Mouse (Mus musculus): ENCODE data around the gene Aunip. TPM values are rescaled to one million over a fixed set of nuclear protein-coding genes. Genes with fewer than 3 reads are reported as not detected.

The Aunip gene
- polyA plus RNA-seq, 1 experiment from 2014 or later, result 7.8 TPM

GRCm38 (mm10) chr4:134503686-134504357 lies 7.0 kb upstream of the Aunip start:
- WGBS, result 81% methylated on average over 4 of the region's 4 CpGs
- ATAC-seq (replicated peaks; ENCODE audit: low FRiP score, low TSS enrichment, low read depth) (no peak), DNase-seq (ENCODE audit: low spot score) (no peak)
- H3K9ac ChIP-seq (ENCODE audit: low read length), result no peak overlapping the region
- no peaks in the 10 kb centered on the region for H3K27me3 ChIP-seq (replicated peaks; ENCODE audit: control insufficient read depth, insufficient read depth, low read length)
- no peaks in the 10 kb centered on the region for H3K36me3 ChIP-seq (ENCODE audit: control insufficient read depth, insufficient read depth, low read length)
- no peak overlapping the region for H3K4me2 ChIP-seq (ENCODE audit: low read length)
- H3K4me3 ChIP-seq (ENCODE audit: low read depth, low read length), result no peak overlapping the region
- H3K4me1 ChIP-seq (replicated peaks; ENCODE audit: control insufficient read depth, insufficient read depth, low read length), result no peaks in the 10 kb centered on the region
- H3K27ac ChIP-seq (ENCODE audit: low read depth), result no peak overlapping the region
- no peaks in the 10 kb centered on the region for H3K9me3 ChIP-seq (ENCODE audit: control insufficient read depth, low read length)

- Histone ChIP-seq H3K4me2 (ENCODE audit: low read length) (no peak overlapping the region), H3K4me3 (ENCODE audit: low read depth, low read length) (no peak overlapping the region), H3K27ac (ENCODE audit: low read depth) (no peak overlapping the region), H3K4me1 (replicated peaks; ENCODE audit: control insufficient read depth, insufficient read depth, low read length) (no peaks in the 10 kb centered on the region), H3K9me3 (ENCODE audit: control insufficient read depth, low read length) (no peaks in the 10 kb centered on the region), H3K36me3 (ENCODE audit: control insufficient read depth, insufficient read depth, low read length) (no peaks in the 10 kb centered on the region), H3K9ac (ENCODE audit: low read length) (no peak overlapping the region), H3K27me3 (replicated peaks; ENCODE audit: control insufficient read depth, insufficient read depth, low read length) (no peaks in the 10 kb centered on the region)
- DNase-seq (ENCODE audit: low spot score) (no peak), ATAC-seq (replicated peaks; ENCODE audit: low FRiP score, low TSS enrichment, low read depth) (no peak)
- 92% methylated on average over 4 of the region's 4 CpGs for WGBS
These were observed 5.5 kb upstream of the Aunip start for GRCm38 (mm10) chr4:134505303-134505789.

- ATAC-seq (replicated peaks; ENCODE audit: low FRiP score, low TSS enrichment, low read depth) (no peak), DNase-seq (ENCODE audit: low spot score) (no peak)
- H3K4me1 ChIP-seq (replicated peaks; ENCODE audit: control insufficient read depth, insufficient read depth, low read length), result no peaks in the 10 kb centered on the region
- no peaks in the 10 kb centered on the region for H3K27me3 ChIP-seq (replicated peaks; ENCODE audit: control insufficient read depth, insufficient read depth, low read length)
- WGBS, result 87% methylated on average over 3 of the region's 4 CpGs
- H3K36me3 ChIP-seq (ENCODE audit: control insufficient read depth, insufficient read depth, low read length), result no peaks in the 10 kb centered on the region
- no peak overlapping the region for H3K9ac ChIP-seq (ENCODE audit: low read length)
- no peak overlapping the region for H3K4me3 ChIP-seq (ENCODE audit: low read depth, low read length)
- no peaks in the 10 kb centered on the region for H3K9me3 ChIP-seq (ENCODE audit: control insufficient read depth, low read length)
- no peak overlapping the region for H3K27ac ChIP-seq (ENCODE audit: low read depth)
- H3K4me2 ChIP-seq (ENCODE audit: low read length), result no peak overlapping the region
These were observed 4.7 kb upstream of the Aunip start for GRCm38 (mm10) chr4:134505966-134506594.

GRCm38 (mm10) chr4:134506713-134507112 lies 4.1 kb upstream of the Aunip start:
- no peak overlapping the region for H3K4me2 ChIP-seq (ENCODE audit: low read length)
- WGBS, result 86% methylated on average over 19 of the region's 19 CpGs
- no peak for DNase-seq (ENCODE audit: low spot score)
- no peaks in the 10 kb centered on the region for H3K9me3 ChIP-seq (ENCODE audit: control insufficient read depth, low read length)
- no peak overlapping the region for H3K4me3 ChIP-seq (ENCODE audit: low read depth, low read length)
- ATAC-seq (replicated peaks; ENCODE audit: low FRiP score, low TSS enrichment, low read depth), result no peak
- no peaks in the 10 kb centered on the region for H3K36me3 ChIP-seq (ENCODE audit: control insufficient read depth, insufficient read depth, low read length)
- no peaks in the 10 kb centered on the region for H3K4me1 ChIP-seq (replicated peaks; ENCODE audit: control insufficient read depth, insufficient read depth, low read length)
- H3K27me3 ChIP-seq (replicated peaks; ENCODE audit: control insufficient read depth, insufficient read depth, low read length), result no peaks in the 10 kb centered on the region
- no peak overlapping the region for H3K9ac ChIP-seq (ENCODE audit: low read length)
- H3K27ac ChIP-seq (ENCODE audit: low read depth), result no peak overlapping the region

- ATAC-seq (replicated peaks; ENCODE audit: low FRiP score, low TSS enrichment, low read depth), result peak; percentile 20; the same call in 1 of the 2 replicates
These were observed 403 bp upstream of the Aunip start for GRCm38 (mm10) chr4:134510396-134510795.

GRCm38 (mm10) chr4:134511730-134512129 lies 931 bp downstream of the Aunip start:
- Histone ChIP-seq H3K4me3 (ENCODE audit: low read depth, low read length) (peak overlapping the region; percentile 66), H3K9me3 (ENCODE audit: control insufficient read depth, low read length) (no peaks in the 10 kb centered on the region), H3K36me3 (ENCODE audit: control insufficient read depth, insufficient read depth, low read length) (no peaks in the 10 kb centered on the region), H3K9ac (ENCODE audit: low read length) (peak overlapping the region; percentile 64), H3K4me1 (replicated peaks; ENCODE audit: control insufficient read depth, insufficient read depth, low read length) (peaks cover 3% of the 10 kb centered on the region; the same call in 1 of the 2 replicates), H3K4me2 (ENCODE audit: low read length) (peak overlapping the region; percentile 88), H3K27me3 (replicated peaks; ENCODE audit: control insufficient read depth, insufficient read depth, low read length) (no peaks in the 10 kb centered on the region), H3K27ac (ENCODE audit: low read depth) (no peak overlapping the region)
- ATAC-seq (replicated peaks; ENCODE audit: low FRiP score, low TSS enrichment, low read depth) (no peak), DNase-seq (ENCODE audit: low spot score) (no peak)
- WGBS, result 70% methylated on average over 6 of the region's 6 CpGs

More at GRCm38 (mm10) chr4:134510396-134510795, 403 bp upstream of the Aunip start:
- Histone ChIP-seq H3K27me3 (replicated peaks; ENCODE audit: control insufficient read depth, insufficient read depth, low read length) (no peaks in the 10 kb centered on the region), H3K36me3 (ENCODE audit: control insufficient read depth, insufficient read depth, low read length) (no peaks in the 10 kb centered on the region), H3K9ac (ENCODE audit: low read length) (no peak overlapping the region), H3K4me3 (ENCODE audit: low read depth, low read length) (peak overlapping the region; percentile 66; the same call in 1 of the 2 replicates), H3K4me1 (replicated peaks; ENCODE audit: control insufficient read depth, insufficient read depth, low read length) (peaks cover 3% of the 10 kb centered on the region; the same call in 1 of the 2 replicates), H3K27ac (ENCODE audit: low read depth) (no peak overlapping the region), H3K9me3 (ENCODE audit: control insufficient read depth, low read length) (no peaks in the 10 kb centered on the region), H3K4me2 (ENCODE audit: low read length) (peak overlapping the region; percentile 88)
- no peak for DNase-seq (ENCODE audit: low spot score)
- WGBS, result 73% methylated on average over 4 of the region's 4 CpGs

- H3K27me3 ChIP-seq (replicated peaks; ENCODE audit: control insufficient read depth, insufficient read depth, low read length), result no peaks in the 10 kb centered on the region
- WGBS, result 17% methylated on average over 15 of the region's 15 CpGs
- H3K4me3 ChIP-seq (ENCODE audit: low read depth, low read length), result peak overlapping the region; percentile 16
- ATAC-seq (replicated peaks; ENCODE audit: low FRiP score, low TSS enrichment, low read depth) (no peak), DNase-seq (ENCODE audit: low spot score) (peak; percentile 85)
- peaks cover 7% of the 10 kb centered on the region for H3K4me1 ChIP-seq (replicated peaks; ENCODE audit: control insufficient read depth, insufficient read depth, low read length)
- H3K27ac ChIP-seq (ENCODE audit: low read depth), result no peak overlapping the region
- no peak overlapping the region for H3K9ac ChIP-seq (ENCODE audit: low read length)
- peak overlapping the region; percentile 44 for H3K4me2 ChIP-seq (ENCODE audit: low read length)
- no peaks in the 10 kb centered on the region for H3K9me3 ChIP-seq (ENCODE audit: control insufficient read depth, low read length)
- H3K36me3 ChIP-seq (ENCODE audit: control insufficient read depth, insufficient read depth, low read length), result no peaks in the 10 kb centered on the region
These were observed 2.0 kb downstream of the Aunip start for GRCm38 (mm10) chr4:134512798-134513197.

GRCm38 (mm10) chr4:134514309-134514930 lies 3.6 kb downstream of the Aunip start:
- Histone ChIP-seq H3K27ac (ENCODE audit: low read depth) (no peak overlapping the region), H3K36me3 (ENCODE audit: control insufficient read depth, insufficient read depth, low read length) (no peaks in the 10 kb centered on the region), H3K4me3 (ENCODE audit: low read depth, low read length) (no peak overlapping the region), H3K9ac (ENCODE audit: low read length) (no peak overlapping the region), H3K27me3 (replicated peaks; ENCODE audit: control insufficient read depth, insufficient read depth, low read length) (no peaks in the 10 kb centered on the region), H3K4me1 (replicated peaks; ENCODE audit: control insufficient read depth, insufficient read depth, low read length) (peaks cover 7% of the 10 kb centered on the region), H3K9me3 (ENCODE audit: control insufficient read depth, low read length) (no peaks in the 10 kb centered on the region), H3K4me2 (ENCODE audit: low read length) (no peak overlapping the region)
- WGBS, result 84% methylated on average over 11 of the region's 11 CpGs
- ATAC-seq (replicated peaks; ENCODE audit: low FRiP score, low TSS enrichment, low read depth) (no peak), DNase-seq (ENCODE audit: low spot score) (no peak)

Data from intestine, embryonic 14.5 days (tissue).